Mouse (Mus musculus) liver, adult (tissue): Measurements from ENCODE around the gene Slc45a3.

Experiments
- GATA4 ChIP-seq: IDR thresholded peaks from 2 replicates; pipeline ENCODE4 v1.6.1; 2014; ENCODE audit warnings: mild to moderate bottlenecking, low read length; ENCODE audit not compliant: insufficient replicate concordance

The Slc45a3 gene

GRCm38 (mm10) chr1:131962606-131963084, at the start of gene Slc45a3:
Slc45a3 (plus strand) TSS chr1:131962967.
- no peak for TF ChIP-seq GATA4

- peak; percentile 38; the same call in 1 of the 2 replicates for TF ChIP-seq GATA4
Observed at GRCm38 (mm10) chr1:131917634-131918033, 45.1 kb upstream of the Slc45a3 start.

GRCm38 (mm10) chr1:131919052-131919451, 43.7 kb upstream of the Slc45a3 start:
- peak; percentile 74; the same call in 1 of the 2 replicates for TF ChIP-seq GATA4

GRCm38 (mm10) chr1:131922100-131922499, 40.7 kb upstream of the Slc45a3 start:
- TF ChIP-seq GATA4, result peak; percentile 61; the same call in 1 of the 2 replicates

- TF ChIP-seq GATA4, result no peak
Observed at GRCm38 (mm10) chr1:131933471-131933870, 29.3 kb upstream of the Slc45a3 start.

- no peak for TF ChIP-seq GATA4
Observed at GRCm38 (mm10) chr1:131937659-131938305, 25.0 kb upstream of the Slc45a3 start.

GRCm38 (mm10) chr1:131938811-131939210, 24.0 kb upstream of the Slc45a3 start:
- TF ChIP-seq GATA4, result peak; percentile 38; the same call in 1 of the 2 replicates

- no peak for TF ChIP-seq GATA4
Observed at GRCm38 (mm10) chr1:131940711-131941244, 22.0 kb upstream of the Slc45a3 start.

GRCm38 (mm10) chr1:131941501-131941900, 21.3 kb upstream of the Slc45a3 start:
- TF ChIP-seq GATA4, result no peak

GRCm38 (mm10) chr1:131942621-131943590, 19.9 kb upstream of the Slc45a3 start:
- peak; percentile 74; the same call in 1 of the 2 replicates for TF ChIP-seq GATA4

- no peak for TF ChIP-seq GATA4
Observed at GRCm38 (mm10) chr1:131945674-131946440, 16.9 kb upstream of the Slc45a3 start.

- TF ChIP-seq GATA4, result no peak
Observed at GRCm38 (mm10) chr1:131946462-131947215, 16.1 kb upstream of the Slc45a3 start.

GRCm38 (mm10) chr1:131947997-131948525, 14.7 kb upstream of the Slc45a3 start:
- TF ChIP-seq GATA4, result no peak
